Mouse (Mus musculus) adrenal gland, adult 18-20 months (tissue): ENCODE measurements around the gene Arih1. TPM values are rescaled to one million over a fixed set of nuclear protein-coding genes. Genes with fewer than 3 reads are reported as not detected.

Experiments
- DNase-seq, 2 experiments: peaks; one replicate each; pipeline ENCODE4 v3.0.0; 2021 to 2022; ENCODE audit warnings: low spot score in 2 of 2
- long read RNA-seq, 2 experiments: library from polyadenylated mRNA; stranded (forward); transcript quantifications; one replicate each; pipeline ENCODE4 v2.0.0; 2021
- total RNA-seq, 2 experiments: library from RNA; stranded (reverse); gene quantifications; 1 replicate in 1 of 2; 2 replicates in 1 of 2; pipeline ENCODE4 v1.2.3; 2021

Arih1 gene
- total RNA-seq: 100 to 1,000 TPM; 113 to 143 TPM
- long read RNA-seq, experiment 1, full-length matches to known transcripts: 38 of 42 reads
- long read RNA-seq, experiment 1, partial matches to known transcripts: 0 of 42 reads
- long read RNA-seq, experiment 1, other reads (novel, unspliced or antisense): 4 of 42 reads
- long read RNA-seq, experiment 2, full-length matches to known transcripts: 36 of 45 reads
- long read RNA-seq, experiment 2, partial matches to known transcripts: 1 of 45 reads
- long read RNA-seq, experiment 2, other reads (novel, unspliced or antisense): 8 of 45 reads

GRCm38 (mm10) chr9:59486549-59487065, at the start of gene Arih1:
TSS of gene Arih1 (minus strand) at chr9:59486618.
- peak; percentile 99 to 100 for DNase-seq

- no peak for DNase-seq
Measured at GRCm38 (mm10) chr9:59533889-59534288, 47.5 kb upstream of the Arih1 start.

- no peak for DNase-seq
Measured at GRCm38 (mm10) chr9:59533422-59533821, 47.0 kb upstream of the Arih1 start.

GRCm38 (mm10) chr9:59531645-59532044, 45.2 kb upstream of the Arih1 start:
- DNase-seq: no peak

- DNase-seq: no peak
Measured at GRCm38 (mm10) chr9:59528274-59528673, 41.9 kb upstream of the Arih1 start.

GRCm38 (mm10) chr9:59527580-59527979, 41.2 kb upstream of the Arih1 start:
- DNase-seq: no peak

GRCm38 (mm10) chr9:59526727-59527126, 40.3 kb upstream of the Arih1 start:
- DNase-seq: no peak

- DNase-seq: no peak
Measured at GRCm38 (mm10) chr9:59522906-59523305, 36.5 kb upstream of the Arih1 start.

DNA sequence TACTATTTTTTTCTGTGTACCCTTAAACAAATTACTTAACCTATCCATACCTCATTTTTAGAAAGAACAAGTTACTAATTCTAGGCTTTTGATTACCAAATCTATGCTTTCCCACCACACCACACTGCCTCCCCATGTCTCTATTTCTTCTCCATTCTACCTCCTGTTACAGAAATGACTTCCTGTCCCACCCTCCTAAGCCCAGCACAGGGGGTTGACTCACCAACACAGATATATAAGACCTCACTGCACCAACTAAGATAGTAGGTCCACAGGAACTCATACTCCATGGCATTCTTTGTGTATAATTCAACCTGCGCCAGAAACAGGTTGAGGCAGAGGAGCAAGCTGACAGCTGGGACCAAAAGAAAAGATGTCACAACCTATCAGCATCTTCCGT, 33.0 kb upstream of the Arih1 start:
- no peak for DNase-seq

- peak; percentile 70 to 76 for DNase-seq
Measured at GRCm38 (mm10) chr9:59518976-59519375, 32.6 kb upstream of the Arih1 start.

GRCm38 (mm10) chr9:59517127-59517526, 30.7 kb upstream of the Arih1 start:
- DNase-seq: no peak

DNA sequence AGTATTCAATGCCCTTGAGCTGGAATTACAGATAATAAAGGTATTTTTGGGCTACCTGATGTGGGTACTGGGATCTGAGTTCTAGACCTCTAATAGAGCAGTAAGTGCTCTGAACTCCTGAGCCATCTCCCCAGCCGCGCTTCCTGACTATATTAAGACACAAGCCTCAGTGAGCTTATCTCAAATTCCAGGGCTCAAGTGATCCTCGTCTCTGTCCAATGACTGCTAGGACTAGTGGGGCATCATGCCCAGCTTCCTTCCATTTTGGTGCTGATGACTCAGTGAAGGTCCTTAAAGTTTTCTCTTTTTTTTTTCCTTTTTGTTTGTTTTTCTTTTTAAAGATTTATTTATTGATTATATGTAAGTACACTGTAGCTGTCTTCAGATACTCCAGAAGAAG, 28.7 kb upstream of the Arih1 start:
- no peak for DNase-seq

DNA sequence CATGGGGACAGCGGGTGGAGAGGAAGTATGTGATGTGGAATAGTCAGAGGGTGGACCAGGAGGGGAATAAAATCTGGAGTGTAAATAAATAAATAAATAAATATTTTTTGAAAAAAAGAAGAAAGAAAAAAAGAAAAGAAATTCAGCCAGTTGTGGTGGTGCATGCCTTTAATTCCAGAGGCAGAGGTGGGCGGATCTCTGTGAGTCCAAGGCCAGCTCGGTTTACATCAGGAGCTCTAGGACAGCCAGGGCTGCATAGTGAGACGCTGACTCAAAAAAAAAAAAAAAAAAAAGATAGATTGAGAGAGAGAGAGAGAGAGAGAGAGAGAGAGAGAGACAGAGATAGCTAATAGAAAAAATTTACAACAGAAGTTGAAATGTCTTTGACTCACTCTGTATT, 26.0 kb upstream of the Arih1 start:
- DNase-seq: no peak

GRCm38 (mm10) chr9:59508146-59508545, 21.7 kb upstream of the Arih1 start:
- no peak for DNase-seq

- DNase-seq: no peak
Measured at GRCm38 (mm10) chr9:59487331-59487730, 913 bp upstream of the Arih1 start.

DNA sequence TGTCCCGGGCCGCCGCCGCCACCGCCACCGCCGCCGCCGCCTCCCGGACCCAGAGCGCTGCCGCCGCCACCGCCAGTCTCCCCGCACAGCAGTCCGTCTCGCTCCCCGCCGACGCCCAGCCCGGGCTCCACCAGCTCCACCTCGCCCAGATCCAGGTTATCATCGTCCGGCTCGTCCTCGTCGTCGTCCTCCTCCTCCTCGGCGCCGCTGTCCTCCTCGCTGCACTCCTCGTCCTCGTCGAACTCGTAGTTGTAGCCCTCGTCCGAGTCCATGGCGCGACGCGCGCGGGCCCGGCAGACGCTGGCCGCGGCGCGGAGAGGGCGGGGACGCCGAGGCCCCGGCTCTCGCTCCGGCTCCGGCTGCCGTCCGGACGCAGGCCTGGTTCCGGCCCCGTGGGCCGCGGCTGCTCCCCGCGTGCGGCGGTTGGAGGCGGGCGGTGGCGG, 321 bp downstream of the Arih1 start:
- DNase-seq: no peak

GRCm38 (mm10) chr9:59485511-59486075, 825 bp downstream of the Arih1 start:
- peak; percentile 72 to 73 for DNase-seq

- DNase-seq: no peak
Measured at GRCm38 (mm10) chr9:59484760-59485159, 1.7 kb downstream of the Arih1 start.

GRCm38 (mm10) chr9:59482419-59482818, 4.0 kb downstream of the Arih1 start:
- peak; percentile 43 to 46 for DNase-seq

- no peak for DNase-seq
Measured at GRCm38 (mm10) chr9:59476617-59477016, 9.8 kb downstream of the Arih1 start.

GRCm38 (mm10) chr9:59474838-59475237, 11.6 kb downstream of the Arih1 start:
- no peak for DNase-seq

DNA sequence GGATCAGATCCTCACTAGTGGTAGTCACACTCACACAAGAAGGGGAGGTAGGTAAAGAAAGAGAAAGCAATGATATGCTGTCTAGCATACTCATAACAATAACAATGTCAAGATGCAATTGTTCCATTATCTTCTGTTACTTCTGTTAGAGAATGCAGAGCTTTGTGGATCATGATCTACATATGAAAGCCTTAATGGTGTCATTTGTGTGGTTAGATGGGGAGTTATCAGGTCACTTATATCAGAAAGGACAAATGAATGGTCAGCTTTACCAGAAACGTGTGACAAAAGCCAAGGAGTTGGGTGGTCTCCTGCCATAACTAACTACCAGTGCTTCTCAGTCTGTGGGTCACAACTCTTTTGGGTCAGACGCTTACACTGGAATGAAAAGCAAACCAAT, 13.2 kb downstream of the Arih1 start:
- DNase-seq: no peak

DNA sequence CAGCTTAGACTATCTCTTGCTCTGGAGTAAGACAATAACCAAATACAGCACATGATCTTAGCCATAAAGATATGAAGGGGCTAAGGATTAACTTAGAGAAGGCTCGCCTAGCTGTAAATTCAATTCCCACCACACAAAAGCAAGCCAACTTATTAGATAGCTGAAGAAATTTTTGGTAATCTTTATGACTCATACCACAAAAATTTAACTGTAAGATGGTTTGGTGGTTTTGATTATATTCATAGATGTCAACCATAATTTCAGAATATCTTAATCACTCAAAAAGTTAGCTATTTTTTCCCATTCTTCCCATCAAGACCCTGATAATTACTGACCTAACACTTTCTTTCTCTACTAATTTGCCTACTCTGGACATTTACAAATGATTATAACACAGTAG, 17.0 kb downstream of the Arih1 start:
- no peak for DNase-seq
